Mouse (Mus musculus): ENCODE measurements around the gene Gm17093. TPM values are rescaled to one million over a fixed set of nuclear protein-coding genes. Genes with fewer than 3 reads are reported as not detected.
"Not testable (repeated sequence)": the region's sequence is repeated elsewhere in the genome, so short reads cannot be mapped to it uniquely, and the experiment has no call there.

Gm17093 gene
- total RNA-seq (2021), result not detected
- long read RNA-seq, experiment 1, result 0 reads
- long read RNA-seq, experiment 2, result 0 reads

DNA sequence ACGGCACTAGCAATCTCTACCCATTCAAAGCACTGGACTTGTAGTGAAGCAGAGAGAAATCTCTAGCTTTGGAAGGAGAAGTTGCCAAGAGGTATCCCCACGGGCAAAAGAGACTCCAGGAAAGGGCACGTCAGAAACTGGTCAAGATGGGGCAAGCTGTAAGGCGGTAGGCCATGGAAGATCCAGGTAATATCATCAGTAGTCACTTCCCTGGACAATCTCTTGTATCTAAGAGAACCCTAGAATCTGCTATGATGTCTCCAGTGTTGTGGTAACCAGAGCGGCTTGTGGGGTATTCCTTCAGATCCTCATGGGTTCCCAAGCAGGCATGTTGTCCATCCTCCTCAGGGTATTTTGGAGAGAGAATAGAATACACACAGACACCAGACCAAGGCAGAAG, at the start of gene Gm17093:
Gene Gm17093 (plus strand): TSS at position 301 of the 400 bp plus-strand sequence.
- intact Hi-C loops (cut with DNase I); H3K4me3 ChIP-seq; DNase-seq (ENCODE audit: extremely low spot score in 1 of 2, low spot score in 2 of 2); H3K27ac ChIP-seq: not testable (repeated sequence)

DNA sequence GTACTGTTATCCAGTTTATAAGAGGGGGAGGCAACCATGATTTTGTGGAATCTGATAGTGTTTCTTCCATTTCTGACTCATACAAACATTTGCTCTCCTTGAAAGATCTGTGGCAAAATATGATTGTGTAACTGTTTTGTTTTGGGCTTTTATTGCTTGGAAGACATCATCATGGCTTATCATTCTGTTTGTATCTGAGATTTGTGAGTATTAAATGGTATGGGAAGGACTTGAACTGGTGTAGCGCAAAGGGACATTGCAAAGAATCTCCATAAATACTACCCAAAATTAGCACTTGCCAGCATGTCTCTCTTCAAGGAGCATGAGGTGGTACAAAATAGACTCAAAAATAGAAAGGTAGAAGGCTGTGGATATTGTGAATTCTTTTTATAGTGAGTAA, 25.9 kb upstream of the Gm17093 start, which contains the start of gene BC061237:
Gene BC061237 (plus strand): TSS at position 301 of the 400 bp plus-strand sequence.
- H3K4me3 ChIP-seq; DNase-seq (ENCODE audit: extremely low spot score in 1 of 2, low spot score in 2 of 2); H3K27ac ChIP-seq; intact Hi-C loops (cut with DNase I): not testable (repeated sequence)

DNA sequence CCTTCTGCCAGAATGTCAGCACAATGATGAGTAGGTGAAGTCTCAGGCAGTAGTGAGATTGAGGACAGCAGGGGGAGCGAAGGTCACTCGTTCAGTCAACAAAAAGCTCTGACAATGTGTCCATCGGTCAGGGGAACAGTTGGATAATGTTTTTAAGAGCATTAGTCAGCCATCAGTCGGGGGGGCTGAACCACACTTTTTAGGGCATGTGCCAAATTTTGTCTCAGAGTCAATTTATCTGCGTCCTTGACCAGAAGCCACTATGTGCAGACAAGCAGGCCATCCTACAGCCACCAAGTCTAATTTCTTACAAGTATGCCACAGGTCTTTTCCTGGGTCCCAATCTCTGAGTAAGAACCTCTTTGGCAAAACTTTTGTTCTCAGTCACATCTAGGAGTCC, 29.9 kb downstream of the Gm17093 start:
- DNase-seq (ENCODE audit: extremely low spot score in 1 of 2, low spot score in 2 of 2); intact Hi-C loops (cut with DNase I); H3K27ac ChIP-seq; H3K4me3 ChIP-seq: not testable (repeated sequence)

Other genes starting within 250 kb of the Gm17093 start
- not detected for gene Gm8220, start 232.7 kb upstream of the Gm17093 start, total RNA-seq (2021)
- gene Gm5930, start 179.7 kb upstream of the Gm17093 start, total RNA-seq (2021), result not detected
- gene Gm8229, start 152.9 kb upstream of the Gm17093 start, total RNA-seq (2021), result not detected
- gene Gm3371, start 107.6 kb upstream of the Gm17093 start, total RNA-seq (2021), result not detected
- not detected for gene Gm8232, start 84.6 kb upstream of the Gm17093 start, total RNA-seq (2021)
- not detected for gene BC061237, start 25.8 kb upstream of the Gm17093 start, total RNA-seq (2021)
- gene Gm8247, start 64.9 kb downstream of the Gm17093 start, total RNA-seq (2021), result not detected
- not detected for gene Gm5624, start 109.7 kb downstream of the Gm17093 start, total RNA-seq (2021)
- not detected for gene Gm8257, start 188.2 kb downstream of the Gm17093 start, total RNA-seq (2021)
- under 1 TPM in 1 of 2 experiments, not detected in 1; 0.21 TPM for gene Gm8267, start 232.1 kb downstream of the Gm17093 start, total RNA-seq (2021)

Measured in left cerebral cortex, adult 2 months (tissue).